Mouse (Mus musculus) gastrocnemius, adult 8-10 months (tissue): ENCODE data around the gene BC051019. TPM values are rescaled to one million over a fixed set of nuclear protein-coding genes. Genes with fewer than 3 reads are reported as not detected.

Experiments
- DNase-seq, 2 experiments: peaks; one replicate each; pipeline ENCODE4 v3.0.0; 2022; ENCODE audit warnings: low spot score in 2 of 2
- total RNA-seq, 4 experiments: library from RNA; stranded (reverse); gene quantifications; 2 replicates each; pipeline ENCODE4 v1.2.4; 2022

The BC051019 gene
- total RNA-seq, 4 experiments from 2014 or later: not detected

DNA sequence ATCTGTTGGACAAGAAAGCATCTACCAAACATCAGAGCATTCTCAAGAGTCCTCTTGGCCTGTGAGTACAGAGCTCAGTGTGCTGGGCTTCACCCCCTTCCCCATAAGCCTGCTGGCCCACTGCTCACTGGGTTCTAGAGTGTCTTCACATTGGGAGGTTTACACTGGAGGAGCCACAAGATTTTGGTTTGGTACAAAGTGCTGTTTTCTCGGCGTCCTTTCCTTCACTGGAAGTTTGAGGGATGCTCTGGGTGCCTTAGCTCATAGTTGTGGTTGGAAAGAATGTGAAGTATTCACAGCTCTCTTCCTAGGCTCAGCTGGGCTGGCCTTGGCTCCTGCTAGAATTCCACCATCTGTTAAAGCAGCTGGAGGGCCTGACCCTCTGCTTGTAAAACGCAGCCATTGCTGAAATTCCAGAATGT, 14.7 kb downstream of the BC051019 start:
- peak; percentile 44 to 45 for DNase-seq

DNA sequence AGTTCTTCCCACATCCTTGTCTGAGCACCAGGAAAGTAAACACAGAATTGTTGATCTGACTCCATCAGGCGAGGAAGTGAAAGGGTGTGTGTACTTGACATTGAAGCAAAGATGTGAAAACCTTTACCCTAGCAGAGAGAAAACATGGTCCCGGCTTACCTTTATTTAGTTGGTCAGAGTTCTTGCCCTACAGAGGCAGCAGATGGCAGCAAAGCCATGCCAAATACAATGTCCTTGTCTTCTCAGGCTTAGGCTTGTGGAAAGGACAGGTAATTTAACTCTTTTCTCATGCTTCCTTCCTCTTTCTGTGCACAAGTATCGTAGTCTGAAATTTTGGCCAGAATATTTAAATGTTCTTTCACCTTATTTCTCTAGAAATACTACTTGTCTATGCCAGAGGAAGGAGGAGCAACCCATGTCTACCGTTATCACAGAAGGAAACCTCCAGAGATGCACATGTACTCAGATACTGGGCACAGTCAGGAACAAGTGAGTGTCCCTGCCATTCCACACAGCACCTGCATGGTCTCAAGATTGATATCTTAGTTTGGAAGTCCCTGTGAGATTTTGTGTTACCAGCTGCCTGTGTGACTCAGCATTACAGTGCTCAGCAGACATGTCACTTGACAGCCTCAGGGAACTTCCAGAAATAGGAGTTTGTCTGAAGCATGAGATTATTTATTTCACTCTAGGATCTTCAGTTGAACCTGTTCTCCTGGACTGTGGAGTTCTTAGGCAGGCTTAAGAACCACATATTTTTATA, 16.4 kb downstream of the BC051019 start:
- no peak for DNase-seq

GRCm38 (mm10) chr7:109704461-109704860, 19.2 kb downstream of the BC051019 start:
- DNase-seq: no peak

GRCm38 (mm10) chr7:109704016-109704377, 19.7 kb downstream of the BC051019 start:
- DNase-seq: no peak

GRCm38 (mm10) chr7:109703190-109704015, 20.2 kb downstream of the BC051019 start, which contains the start of the genes St5 and Akip1:
TSS of gene St5 (minus strand) at chr7:109703605.
TSS of gene Akip1 (plus strand) at chr7:109703690.
- peak; percentile 93 to 95 for DNase-seq

- no peak for DNase-seq
Observed at GRCm38 (mm10) chr7:109702721-109703120, 20.9 kb downstream of the BC051019 start.

- DNase-seq: no peak
Observed at GRCm38 (mm10) chr7:109700213-109700612, 23.4 kb downstream of the BC051019 start.

DNA sequence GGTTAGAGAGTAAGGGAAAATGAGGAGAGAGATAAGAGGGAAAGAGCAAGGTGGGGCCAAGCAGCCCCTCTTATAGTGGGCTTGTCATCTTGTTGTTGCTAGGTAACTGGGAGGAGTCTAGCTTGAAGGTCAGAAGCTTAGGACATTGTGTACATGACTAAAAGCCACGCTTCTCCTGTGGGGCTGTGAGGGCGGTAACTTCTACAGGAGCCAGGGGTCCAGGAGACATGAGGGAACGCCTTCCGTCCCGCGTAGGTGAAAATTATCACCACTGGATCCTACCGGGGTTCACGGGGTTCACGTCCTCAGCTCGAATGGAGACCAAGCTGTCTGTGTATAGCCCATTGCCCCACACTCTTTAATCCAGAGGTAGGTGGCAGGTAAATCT, 28.3 kb downstream of the BC051019 start:
- no peak for DNase-seq

- no peak for DNase-seq
Observed at GRCm38 (mm10) chr7:109694576-109695338, 28.9 kb downstream of the BC051019 start.

GRCm38 (mm10) chr7:109690961-109691360, 32.7 kb downstream of the BC051019 start:
- DNase-seq: no peak

GRCm38 (mm10) chr7:109690101-109690500, 33.5 kb downstream of the BC051019 start:
- no peak for DNase-seq

DNA sequence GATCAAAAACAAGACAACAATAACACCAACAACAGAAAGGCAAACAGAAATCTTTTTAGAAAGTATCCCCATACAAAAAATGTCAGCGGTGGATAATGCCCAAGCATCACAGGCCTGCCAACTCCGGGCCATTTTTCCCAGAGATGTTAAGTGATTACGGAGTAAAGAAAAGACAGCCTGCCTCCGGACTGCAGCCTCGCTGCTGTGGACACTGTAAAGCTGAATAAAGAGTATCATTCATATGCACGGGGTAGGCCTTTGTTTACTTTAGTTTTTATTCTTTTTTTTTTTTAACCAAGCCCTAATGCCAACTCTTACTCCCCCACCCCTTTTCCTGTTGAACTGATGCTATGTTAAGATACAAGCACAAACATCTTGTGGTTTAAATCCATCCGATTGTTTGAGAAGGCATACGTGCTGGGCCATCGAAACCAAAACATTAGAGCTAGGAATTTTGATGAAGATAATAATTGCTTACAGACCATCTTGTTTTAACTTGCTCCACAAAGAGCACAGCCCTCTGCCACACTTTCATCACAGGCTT, 37.0 kb downstream of the BC051019 start:
- DNase-seq: no peak

DNA sequence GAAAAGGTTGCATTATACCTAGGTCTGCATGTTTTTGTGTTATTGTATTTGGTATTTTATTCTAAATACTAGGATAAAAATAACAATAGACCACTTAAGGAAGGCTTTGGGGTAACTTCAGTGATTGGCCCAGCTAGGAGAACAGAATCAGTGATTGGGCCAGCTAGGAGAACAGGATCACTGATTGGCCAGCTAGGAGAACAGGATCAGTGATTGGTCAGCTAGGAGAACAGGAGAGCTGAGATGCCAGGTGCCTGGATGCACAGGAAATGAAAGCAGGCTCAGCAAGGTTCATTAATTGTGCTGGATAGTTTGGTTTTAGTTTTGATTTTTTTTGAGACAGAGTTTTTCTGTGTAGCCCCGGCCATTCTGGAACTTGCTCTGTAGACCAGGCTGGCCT, 42.8 kb downstream of the BC051019 start:
- no peak for DNase-seq

GRCm38 (mm10) chr7:109680284-109680683, 43.4 kb downstream of the BC051019 start:
- DNase-seq: no peak

DNA sequence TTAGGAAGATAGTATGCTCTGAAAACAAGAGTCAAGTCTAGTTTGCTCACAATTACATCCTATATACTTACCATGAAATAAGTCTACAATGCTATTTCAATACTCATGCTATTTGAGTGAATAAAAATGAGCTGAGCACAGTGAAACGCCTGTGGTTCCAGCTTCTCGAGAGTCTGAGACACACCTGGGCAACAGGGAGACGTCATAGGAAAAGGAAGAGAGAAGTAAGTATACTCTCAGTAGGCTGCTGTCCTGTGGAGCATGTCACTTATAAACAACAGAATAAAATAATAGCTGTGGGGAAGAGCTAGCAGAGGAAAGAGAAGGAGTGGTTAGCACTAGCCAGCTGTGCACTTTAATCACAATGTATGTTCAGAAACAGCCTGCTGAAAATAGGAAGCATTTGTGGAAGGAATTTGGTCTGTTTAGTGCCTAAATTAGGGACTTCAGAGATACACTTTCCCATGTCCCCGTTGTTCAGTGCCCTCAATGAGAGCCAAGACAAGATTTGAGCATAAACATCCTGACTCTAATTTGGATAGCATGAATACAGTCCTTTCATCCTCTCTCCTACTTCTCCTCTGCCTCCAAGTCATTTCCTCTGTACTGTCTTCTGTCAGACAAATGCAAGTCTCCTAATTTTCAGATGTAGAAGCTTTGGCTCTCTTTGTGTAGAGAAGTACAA, 48.6 kb downstream of the BC051019 start:
- DNase-seq: no peak

DNA sequence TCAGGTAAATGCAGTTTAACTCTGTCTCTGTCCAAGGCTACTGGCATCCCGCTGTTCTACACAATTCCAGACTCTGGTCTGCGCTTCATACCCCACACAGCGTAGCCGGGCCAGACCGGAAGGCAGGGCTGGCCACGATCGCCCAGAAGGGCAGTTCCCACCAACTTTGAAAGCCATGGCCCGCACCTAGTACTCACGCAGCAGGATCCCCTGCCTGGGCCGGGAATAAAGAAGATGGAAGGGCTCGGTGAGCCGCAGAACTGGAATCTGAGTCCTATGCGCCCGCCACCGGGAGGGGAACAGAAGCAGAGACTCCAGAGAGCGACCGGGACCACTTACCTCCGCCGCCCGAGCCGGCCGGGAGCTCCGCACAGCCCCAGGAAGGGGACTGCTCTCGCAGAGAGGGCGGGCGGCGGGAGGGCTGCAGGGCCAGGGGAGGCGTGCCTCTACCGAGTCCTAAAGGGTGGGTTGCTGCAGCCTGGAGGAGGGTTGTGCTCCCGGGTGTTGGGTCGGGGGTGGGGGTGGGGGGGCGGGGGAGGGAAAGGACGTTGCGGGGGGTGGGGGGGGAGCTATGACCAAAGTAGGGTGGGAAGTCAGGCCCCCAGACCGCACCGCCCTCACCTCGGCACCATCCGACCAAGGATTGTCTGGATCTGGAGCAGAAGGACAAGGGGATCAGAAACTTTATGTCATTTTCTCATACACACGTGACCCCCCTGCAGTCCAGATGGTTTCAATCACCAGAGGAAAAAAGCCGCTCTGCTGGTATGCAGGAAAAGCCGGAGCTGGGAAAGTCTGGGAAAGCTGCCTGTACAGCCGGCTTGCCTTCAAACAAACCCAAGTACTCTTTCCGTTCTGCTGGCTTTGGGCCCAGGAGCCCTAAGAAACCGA, 51.8 kb downstream of the BC051019 start:
- peak; percentile 59 for DNase-seq

DNA sequence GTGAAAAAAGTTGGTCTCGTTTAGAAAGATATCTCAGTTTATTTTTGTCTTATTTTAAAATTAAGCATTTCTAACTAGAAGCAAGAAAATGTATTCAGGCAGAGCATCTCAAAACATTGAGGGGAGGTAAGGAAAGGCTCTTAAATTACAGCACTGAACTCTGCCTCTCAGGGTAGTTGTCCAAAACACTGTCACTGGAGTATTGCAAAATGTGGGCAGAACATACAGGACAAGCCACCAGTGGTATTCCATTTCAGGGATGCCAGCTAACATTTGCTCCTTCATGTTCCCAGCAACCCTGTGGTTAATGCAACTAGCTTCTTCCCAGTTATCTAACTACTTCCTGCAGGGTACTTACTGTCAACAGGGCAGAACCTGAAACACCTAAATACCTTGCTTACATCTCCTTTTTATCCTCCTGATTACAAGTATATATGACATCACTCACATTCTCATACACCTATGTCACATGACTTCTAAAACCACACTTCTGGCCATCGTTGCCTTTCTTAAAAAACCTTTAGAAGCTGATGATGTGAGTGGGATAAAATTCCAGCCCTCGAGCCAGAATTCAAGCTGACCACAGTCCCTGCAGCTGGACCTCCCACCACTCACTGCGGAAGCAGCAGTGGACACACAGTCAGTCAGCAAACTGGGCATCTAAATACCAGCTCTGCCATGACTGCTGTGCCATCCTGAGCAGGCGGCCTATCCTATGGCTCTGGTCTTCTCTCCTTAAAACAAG, 54.1 kb downstream of the BC051019 start:
- no peak for DNase-seq

- no peak for DNase-seq
Observed at GRCm38 (mm10) chr7:109666664-109667063, 57.0 kb downstream of the BC051019 start.

GRCm38 (mm10) chr7:109662626-109663025, 61.0 kb downstream of the BC051019 start:
- DNase-seq: no peak
